Mouse (Mus musculus): Measurements from ENCODE around the gene Ccn5.

GRCm38 (mm10) chr2:163869783-163870182 is 49.1 kb downstream of the Ccn5 start:
- TF ChIP-seq CTCF (IDR thresholded peaks at IDR 0.05): no peak
- no peak for TF ChIP-seq POLR2A (IDR thresholded peaks at IDR 0.05; ENCODE audit: insufficient read depth, low read depth, low read length)
- no peak for TF ChIP-seq EP300 (IDR thresholded peaks at IDR 0.05; ENCODE audit: insufficient read depth, low read depth, low read length)

Data from heart, adult 2 months (tissue).